Mouse (Mus musculus) ES-Bruce4 (cell line): Measurements from ENCODE around the gene Atp6v1fnb. TPM values are rescaled to one million over a fixed set of nuclear protein-coding genes. Genes with fewer than 3 reads are reported as not detected.

Experiments used
- H3K27ac ChIP-seq: 2 replicates; pipeline ENCODE4 v1.5.1; 2012; ENCODE audit warnings: low read length, inconsistent platforms; ENCODE audit not compliant: insufficient read depth
- H3K27me3 ChIP-seq: 2 replicates; pipeline ENCODE4 v1.6.1; 2012; ENCODE audit warnings: mild to moderate bottlenecking, low read length, inconsistent platforms; ENCODE audit not compliant: control insufficient read depth, poor library complexity, insufficient read depth, severe bottlenecking
- H3K36me3 ChIP-seq: 2 replicates; pipeline ENCODE4 v1.6.1; 2012; ENCODE audit warnings: inconsistent platforms, mild to moderate bottlenecking, low read length, moderate library complexity; ENCODE audit not compliant: control insufficient read depth, poor library complexity, insufficient read depth, severe bottlenecking
- H3K4me1 ChIP-seq: one replicate; pipeline ENCODE4 v1.8.1; 2011; ENCODE audit warnings: low read length; ENCODE audit not compliant: control insufficient read depth, insufficient read depth
- H3K4me3 ChIP-seq: 2 replicates; pipeline ENCODE4 v1.5.1; 2011; ENCODE audit warnings: low read depth, mild to moderate bottlenecking, low read length
- H3K9ac ChIP-seq: 2 replicates; pipeline ENCODE4 v1.6.1; 2012; ENCODE audit warnings: low read depth, mild to moderate bottlenecking, inconsistent platforms; ENCODE audit not compliant: poor library complexity, severe bottlenecking
- H3K9me3 ChIP-seq: replicated peaks from 2 replicates; pipeline ENCODE4 v1.6.1; 2012; ENCODE audit warnings: mild to moderate bottlenecking, low read length, inconsistent platforms; ENCODE audit not compliant: control insufficient read depth, poor library complexity, insufficient read depth, severe bottlenecking
- CTCF ChIP-seq: IDR thresholded peaks from one replicate; pipeline ENCODE4 v1.8.1; 2011; ENCODE audit warnings: low read depth, low read length
- EP300 ChIP-seq: IDR thresholded peaks from 2 replicates; pipeline ENCODE4 v1.6.1; 2011; ENCODE audit warnings: low read depth, low read length; ENCODE audit not compliant: insufficient read depth
- POLR2A ChIP-seq: IDR thresholded peaks from one replicate; pipeline ENCODE4 v1.8.1; 2011; ENCODE audit warnings: low read length; ENCODE audit not compliant: insufficient read depth
- polyA plus RNA-seq: library from polyadenylated mRNA; stranded (reverse); fragments of >200 nt; gene quantifications from 2 replicates; pipeline ENCODE4 v1.2.4, GENCODE M21; 2011; ENCODE audit warnings: low read depth; ENCODE audit not compliant: missing spikeins, insufficient read depth, insufficient read length

The Atp6v1fnb gene
- polyA plus RNA-seq, 1 experiment = 0.90 TPM

GRCm38 (mm10) chr6:29496270-29496669 is 25.0 kb downstream of the Atp6v1fnb start:
- H3K4me3 ChIP-seq = peak overlapping the region; percentile 37
- H3K27ac ChIP-seq = no peak overlapping the region
- H3K9me3 ChIP-seq = no peaks in the 10 kb centered on the region
- TF ChIP-seq EP300 = no peak
- TF ChIP-seq CTCF = no peak
- no peak for TF ChIP-seq POLR2A
- H3K4me1 ChIP-seq = no peaks in the 10 kb centered on the region
- no peaks in the 10 kb centered on the region for H3K36me3 ChIP-seq
- H3K27me3 ChIP-seq = no peaks in the 10 kb centered on the region
- no peak overlapping the region for H3K9ac ChIP-seq

GRCm38 (mm10) chr6:29497791-29498190 is 26.6 kb downstream of the Atp6v1fnb start:
- H3K36me3 ChIP-seq = no peaks in the 10 kb centered on the region
- no peaks in the 10 kb centered on the region for H3K9me3 ChIP-seq
- H3K9ac ChIP-seq = no peak overlapping the region
- H3K27me3 ChIP-seq = no peaks in the 10 kb centered on the region
- TF ChIP-seq POLR2A (no peak), CTCF (no peak), EP300 (no peak)
- no peak overlapping the region for H3K4me3 ChIP-seq
- H3K4me1 ChIP-seq = no peaks in the 10 kb centered on the region
- no peak overlapping the region for H3K27ac ChIP-seq

- no peaks in the 10 kb centered on the region for H3K36me3 ChIP-seq
- H3K4me1 ChIP-seq = no peaks in the 10 kb centered on the region
- H3K27me3 ChIP-seq = no peaks in the 10 kb centered on the region
- no peak for TF ChIP-seq POLR2A
- no peak for TF ChIP-seq EP300
- TF ChIP-seq CTCF = no peak
- no peaks in the 10 kb centered on the region for H3K9me3 ChIP-seq
- H3K4me3 ChIP-seq = no peak overlapping the region
- no peak overlapping the region for H3K9ac ChIP-seq
- H3K27ac ChIP-seq = no peak overlapping the region
These were observed 28.9 kb downstream of the Atp6v1fnb start for GRCm38 (mm10) chr6:29500177-29500576.

DNA sequence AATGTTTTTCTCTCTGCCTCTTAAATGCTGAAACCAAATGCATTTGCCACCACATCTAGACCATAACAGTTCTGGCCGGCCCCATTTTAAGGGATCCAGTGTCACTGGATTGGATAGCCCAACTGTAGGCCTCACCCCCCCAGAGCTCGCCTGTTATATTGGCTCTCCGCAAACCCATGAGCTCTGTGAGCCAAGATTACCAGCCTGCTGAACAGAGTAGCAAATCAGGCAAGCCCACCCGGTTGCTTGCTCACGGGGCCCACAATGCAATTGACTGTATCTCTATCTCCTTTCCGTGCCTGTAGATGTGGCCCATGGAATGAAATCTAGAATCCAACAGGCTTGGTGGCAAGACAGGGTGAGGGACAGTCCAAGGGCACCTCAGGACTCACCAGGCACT is 29.6 kb downstream of the Atp6v1fnb start:
- Histone ChIP-seq H3K36me3 (no peaks in the 10 kb centered on the region), H3K27ac (no peak overlapping the region), H3K27me3 (no peaks in the 10 kb centered on the region), H3K9me3 (no peaks in the 10 kb centered on the region), H3K4me3 (no peak overlapping the region), H3K9ac (no peak overlapping the region), H3K4me1 (no peaks in the 10 kb centered on the region)
- TF ChIP-seq EP300 (no peak), POLR2A (no peak)

GRCm38 (mm10) chr6:29501599-29501998 is 30.4 kb downstream of the Atp6v1fnb start:
- TF ChIP-seq CTCF (peak; percentile 15), EP300 (no peak)
- H3K4me3 ChIP-seq = no peak overlapping the region
- H3K9me3 ChIP-seq = no peaks in the 10 kb centered on the region
- no peaks in the 10 kb centered on the region for H3K36me3 ChIP-seq
- H3K27me3 ChIP-seq = no peaks in the 10 kb centered on the region
- no peak overlapping the region for H3K27ac ChIP-seq
- no peak overlapping the region for H3K9ac ChIP-seq
- H3K4me1 ChIP-seq = no peaks in the 10 kb centered on the region

DNA sequence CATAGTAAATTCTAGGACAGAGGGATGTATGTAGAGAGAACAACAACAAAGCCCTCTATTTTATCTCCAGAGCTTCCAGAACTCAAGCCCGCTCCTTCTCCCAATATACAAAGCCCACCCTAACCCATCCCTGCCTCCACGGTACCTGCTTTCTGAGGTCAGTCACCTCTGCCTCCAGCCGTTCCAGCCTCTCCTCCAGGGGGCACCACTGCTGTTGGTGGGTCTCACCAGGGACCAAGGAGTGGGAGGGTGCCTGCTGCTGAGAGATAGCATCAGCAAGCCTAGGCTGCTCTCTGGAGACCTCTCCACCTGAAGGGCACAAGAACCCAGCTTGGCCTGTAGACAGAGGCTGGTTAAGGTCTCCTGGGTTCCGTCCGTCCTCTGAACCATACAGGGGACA is 34.3 kb downstream of the Atp6v1fnb start:
- no peaks in the 10 kb centered on the region for H3K36me3 ChIP-seq
- H3K9ac ChIP-seq = no peak overlapping the region
- H3K9me3 ChIP-seq = no peaks in the 10 kb centered on the region
- TF ChIP-seq CTCF (peak; percentile 34), EP300 (no peak), POLR2A (no peak)
- H3K27me3 ChIP-seq = no peaks in the 10 kb centered on the region
- H3K27ac ChIP-seq = no peak overlapping the region
- no peaks in the 10 kb centered on the region for H3K4me1 ChIP-seq
- H3K4me3 ChIP-seq = no peak overlapping the region

DNA sequence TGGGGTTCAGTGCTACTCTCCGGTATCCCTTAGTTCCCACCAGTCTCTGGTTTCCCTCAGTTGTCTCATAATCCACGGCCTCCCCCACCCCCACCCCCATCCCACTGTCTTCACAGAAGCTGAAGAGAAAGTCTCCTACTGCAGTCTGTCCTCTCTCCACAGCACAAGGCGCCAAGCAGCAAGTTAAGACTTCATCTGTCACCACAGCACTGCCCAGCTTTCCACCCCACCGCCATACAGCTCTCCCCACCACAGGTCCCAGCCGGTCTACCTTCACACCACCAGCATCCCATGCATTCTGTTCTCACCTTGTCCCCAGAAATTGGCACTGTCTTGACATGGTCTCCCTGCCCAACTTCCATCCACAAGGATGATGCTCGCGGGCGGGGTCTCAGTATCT is 35.6 kb downstream of the Atp6v1fnb start:
- no peaks in the 10 kb centered on the region for H3K27me3 ChIP-seq
- H3K27ac ChIP-seq = no peak overlapping the region
- TF ChIP-seq POLR2A (no peak), EP300 (no peak), CTCF (no peak)
- H3K4me3 ChIP-seq = no peak overlapping the region
- H3K36me3 ChIP-seq = no peaks in the 10 kb centered on the region
- H3K9me3 ChIP-seq = no peaks in the 10 kb centered on the region
- H3K4me1 ChIP-seq = no peaks in the 10 kb centered on the region
- no peak overlapping the region for H3K9ac ChIP-seq
